Mouse (Mus musculus) urinary bladder, postnatal 0 days (tissue): ENCODE data around the gene Hoxb13. TPM values are rescaled to one million over a fixed set of nuclear protein-coding genes. Genes with fewer than 3 reads are reported as not detected.

Experiments
- polyA plus RNA-seq: library from polyadenylated mRNA; unstranded; fragments of >200 nt; fragmentation: Nextera tagmentation; extraction: Ambion mirVana; gene quantifications from 2 replicates; pipeline ENCODE4 v1.2.1, GENCODE M21; 2015

The Hoxb13 gene
- polyA plus RNA-seq, result 1.8 and 1.9 TPM in 2 replicates

DNA sequence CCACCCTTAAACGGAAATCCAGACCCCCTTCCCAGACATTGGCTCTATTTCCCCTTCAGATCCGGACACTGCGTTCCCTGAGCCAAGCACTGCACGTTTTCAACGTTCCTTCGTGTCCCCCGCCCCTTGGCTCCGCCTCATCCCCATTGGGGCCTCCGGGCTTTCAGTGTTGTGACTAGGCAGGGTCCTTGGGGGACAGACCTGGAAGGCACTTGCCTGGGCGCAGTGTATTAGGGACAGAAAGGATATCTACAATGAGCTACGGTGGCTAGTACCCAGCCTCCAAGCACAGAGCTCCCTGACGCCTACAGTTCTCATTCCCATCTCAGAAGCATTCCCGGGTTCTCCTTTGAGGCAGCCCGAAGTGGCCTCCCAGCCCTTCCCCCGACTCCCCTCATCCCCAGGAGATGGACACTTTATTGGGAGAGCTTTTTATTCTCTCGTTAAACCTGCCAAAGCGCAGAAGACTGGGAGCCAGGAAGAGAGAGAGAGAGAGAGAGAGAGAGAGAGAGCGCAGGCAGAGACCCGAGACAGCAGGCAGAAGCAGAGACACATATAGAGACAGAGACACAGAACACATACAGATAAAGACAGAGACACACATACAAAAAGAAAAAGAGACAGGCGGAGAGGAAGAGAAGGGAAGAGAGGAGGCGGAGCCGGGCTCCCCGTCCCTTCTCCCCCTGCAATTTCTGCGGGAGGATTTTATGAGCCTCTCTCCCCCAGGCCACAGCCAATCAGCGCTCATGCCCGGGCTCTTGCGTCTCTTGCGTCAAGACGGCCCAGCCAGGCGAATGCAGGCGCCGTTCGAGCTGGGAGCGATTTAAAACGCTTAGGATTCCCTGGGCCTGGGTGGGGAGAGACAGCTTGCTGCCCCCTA, at the start of gene Hoxb13:
TSS of gene Hoxb13 (plus strand) at position 796 of the 880 bp plus-strand sequence.

Other genes with a start within 250 kb of the Hoxb13 start
- gene Igf2bp1, start 188.4 kb upstream of the Hoxb13 start, polyA plus RNA-seq, result 4.6 and 7.7 TPM in 2 replicates
- 0.45 and 0.67 TPM in 2 replicates for gene Gip, start 169.8 kb upstream of the Hoxb13 start, polyA plus RNA-seq
- 63.7 and 68.9 TPM in 2 replicates for gene Snf8, start 159.4 kb upstream of the Hoxb13 start, polyA plus RNA-seq
- gene Ube2z, start 128.9 kb upstream of the Hoxb13 start, polyA plus RNA-seq, result 29.5 and 31.3 TPM in 2 replicates
- 575 and 602 TPM in 2 replicates for gene Atp5g1, start 118.6 kb upstream of the Hoxb13 start, polyA plus RNA-seq
- gene Calcoco2, start 82.4 kb upstream of the Hoxb13 start, polyA plus RNA-seq, result 0.10 TPM in 2 replicates
- not detected in 2 replicates for gene Ttll6, start 60.5 kb upstream of the Hoxb13 start, polyA plus RNA-seq
- gene Hoxb9, start 77.1 kb downstream of the Hoxb13 start, polyA plus RNA-seq, result 0.56 and 0.63 TPM in 2 replicates
- gene Hoxb8, start 87.6 kb downstream of the Hoxb13 start, polyA plus RNA-seq, result 0.21 and 0.26 TPM in 2 replicates
- 3.5 and 5.4 TPM in 2 replicates for gene Hoxb7, start 92.3 kb downstream of the Hoxb13 start, polyA plus RNA-seq
- gene Hoxb6, start 98.2 kb downstream of the Hoxb13 start, polyA plus RNA-seq, result 1.2 and 1.3 TPM in 2 replicates
- gene Hoxb5, start 109.0 kb downstream of the Hoxb13 start, polyA plus RNA-seq, result 0.96 and 0.98 TPM in 2 replicates
- gene Hoxb4, start 124.0 kb downstream of the Hoxb13 start, polyA plus RNA-seq, result 0.39 and 0.48 TPM in 2 replicates
- gene Hoxb3, start 129.0 kb downstream of the Hoxb13 start, polyA plus RNA-seq, result 0.27 and 0.29 TPM in 2 replicates
- 3.0 and 3.6 TPM in 2 replicates for gene Hoxb2, start 156.2 kb downstream of the Hoxb13 start, polyA plus RNA-seq
- not detected in 2 replicates for gene Hoxb1, start 171.4 kb downstream of the Hoxb13 start, polyA plus RNA-seq